Mouse (Mus musculus) spleen, postnatal 4 days (tissue): ENCODE data around the gene Gm17660.
A peak's percentile ranks its signal among the peaks of the same experiment; 100 is the strongest.

Experiments used
- DNase-seq, 2 experiments: peaks; one replicate each; pipeline ENCODE4 v3.0.0; 2022; ENCODE audit warnings: low spot score in 2 of 2

Gm17660 gene

GRCm38 (mm10) chr5:104080736-104081135, 3.3 kb upstream of the Gm17660 start:
- no peak for DNase-seq

- no peak for DNase-seq
These were observed 1.0 kb downstream of the Gm17660 start for GRCm38 (mm10) chr5:104076361-104076760.

GRCm38 (mm10) chr5:104074388-104074787, 3.0 kb downstream of the Gm17660 start:
- DNase-seq: peak; percentile 47 to 87

- DNase-seq: peak in 1 of 2 experiments; percentile 40
These were observed 3.8 kb downstream of the Gm17660 start for GRCm38 (mm10) chr5:104073602-104074001.

GRCm38 (mm10) chr5:104072272-104072886, 5.0 kb downstream of the Gm17660 start:
- peak in 1 of 2 experiments; percentile 41 for DNase-seq

GRCm38 (mm10) chr5:104071048-104071447, 6.4 kb downstream of the Gm17660 start:
- DNase-seq: peak in 1 of 2 experiments; percentile 13

- no peak for DNase-seq
These were observed 8.7 kb downstream of the Gm17660 start for GRCm38 (mm10) chr5:104068751-104069150.

- no peak for DNase-seq
These were observed 14.4 kb downstream of the Gm17660 start for GRCm38 (mm10) chr5:104062773-104063551.

- no peak for DNase-seq
These were observed 15.3 kb downstream of the Gm17660 start for GRCm38 (mm10) chr5:104061936-104062772.

GRCm38 (mm10) chr5:104060429-104060828, 17.0 kb downstream of the Gm17660 start:
- no peak for DNase-seq

- DNase-seq: no peak
These were observed 17.8 kb downstream of the Gm17660 start for GRCm38 (mm10) chr5:104059628-104060027.

- DNase-seq: peak; percentile 64 to 87
These were observed 19.4 kb downstream of the Gm17660 start for GRCm38 (mm10) chr5:104058021-104058420.

GRCm38 (mm10) chr5:104056295-104056694, 21.1 kb downstream of the Gm17660 start:
- no peak for DNase-seq

- DNase-seq: no peak
These were observed 21.6 kb downstream of the Gm17660 start for GRCm38 (mm10) chr5:104055816-104056215.

GRCm38 (mm10) chr5:104054938-104055337, 22.5 kb downstream of the Gm17660 start:
- no peak for DNase-seq

GRCm38 (mm10) chr5:104052956-104053355, 24.5 kb downstream of the Gm17660 start:
- peak; percentile 59 to 77 for DNase-seq

- DNase-seq: no peak
These were observed 29.3 kb downstream of the Gm17660 start for GRCm38 (mm10) chr5:104048139-104048538.

GRCm38 (mm10) chr5:104047200-104048105, 30.0 kb downstream of the Gm17660 start:
- DNase-seq: no peak

- DNase-seq: peak; percentile 95 to 97
These were observed 30.9 kb downstream of the Gm17660 start, which contains the start of gene Nudt9 for GRCm38 (mm10) chr5:104046256-104047199. Nudt9 (plus strand) TSS chr5:104046306.

GRCm38 (mm10) chr5:104043704-104044103, 33.7 kb downstream of the Gm17660 start:
- DNase-seq: no peak
